Mouse (Mus musculus) bone marrow macrophage, adult 2 months (primary cell): ENCODE data around the gene Mmp27. TPM values are rescaled to one million over a fixed set of nuclear protein-coding genes. Genes with fewer than 3 reads are reported as not detected.

Experiments
- H3K27ac ChIP-seq: 2 replicates; pipeline ENCODE4 v1.5.1; 2012; ENCODE audit warnings: low read depth, low read length; ENCODE audit not compliant: insufficient read depth
- H3K4me1 ChIP-seq: 2 replicates; pipeline ENCODE4 v1.6.1; 2012; ENCODE audit warnings: low read length; ENCODE audit not compliant: control insufficient read depth, insufficient read depth
- H3K4me3 ChIP-seq: 2 replicates; pipeline ENCODE4 v1.5.1; 2012; ENCODE audit warnings: mild to moderate bottlenecking, low read length, moderate library complexity; ENCODE audit not compliant: insufficient read depth
- CTCF ChIP-seq: IDR thresholded peaks from 2 replicates; pipeline ENCODE4 v1.5.1; 2012; ENCODE audit warnings: low read depth, mild to moderate bottlenecking, low read length, moderate library complexity
- POLR2A ChIP-seq: IDR thresholded peaks from 2 replicates; pipeline ENCODE4 v1.6.1; 2012; ENCODE audit warnings: mild to moderate bottlenecking, low read depth, low read length, borderline replicate concordance
- polyA plus RNA-seq: library from polyadenylated mRNA; stranded (reverse); fragments of >200 nt; gene quantifications from 2 replicates; pipeline ENCODE4 v1.2.4, GENCODE M21; 2012; ENCODE audit not compliant: missing spikeins, insufficient read depth, insufficient read length

Gene Mmp27
- polyA plus RNA-seq, 1 experiment = 19.3 TPM

DNA sequence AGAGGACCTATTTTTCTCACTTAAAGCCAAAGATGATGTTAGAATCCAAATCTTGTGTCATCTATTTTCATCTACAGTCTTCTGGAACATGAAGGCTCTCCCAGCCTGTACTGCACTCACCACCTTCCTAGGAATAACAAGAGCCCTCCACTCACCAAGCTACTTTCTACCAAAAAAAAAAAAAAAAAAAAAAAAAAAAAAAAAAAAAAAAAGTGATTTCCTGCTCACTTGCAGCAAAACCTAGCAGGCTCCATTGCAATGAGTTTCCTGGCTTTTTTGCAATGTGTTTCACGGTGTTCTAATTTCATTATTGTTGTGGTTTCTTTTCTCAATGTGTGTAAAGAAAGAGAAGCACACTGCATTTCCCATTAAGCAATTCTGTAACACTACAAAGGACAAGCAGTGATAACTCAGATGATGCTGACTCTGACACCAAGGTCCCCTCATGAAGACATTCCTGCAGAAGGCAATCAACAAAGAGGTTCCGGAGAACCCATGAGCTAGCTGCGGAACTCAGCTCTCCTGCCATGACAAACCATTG, 22.1 kb downstream of the Mmp27 start:
- H3K4me3 ChIP-seq = no peak overlapping the region
- peaks cover 16% of the 10 kb centered on the region for H3K4me1 ChIP-seq
- TF ChIP-seq POLR2A = no peak
- no peak for TF ChIP-seq CTCF
- no peak overlapping the region for H3K27ac ChIP-seq

DNA sequence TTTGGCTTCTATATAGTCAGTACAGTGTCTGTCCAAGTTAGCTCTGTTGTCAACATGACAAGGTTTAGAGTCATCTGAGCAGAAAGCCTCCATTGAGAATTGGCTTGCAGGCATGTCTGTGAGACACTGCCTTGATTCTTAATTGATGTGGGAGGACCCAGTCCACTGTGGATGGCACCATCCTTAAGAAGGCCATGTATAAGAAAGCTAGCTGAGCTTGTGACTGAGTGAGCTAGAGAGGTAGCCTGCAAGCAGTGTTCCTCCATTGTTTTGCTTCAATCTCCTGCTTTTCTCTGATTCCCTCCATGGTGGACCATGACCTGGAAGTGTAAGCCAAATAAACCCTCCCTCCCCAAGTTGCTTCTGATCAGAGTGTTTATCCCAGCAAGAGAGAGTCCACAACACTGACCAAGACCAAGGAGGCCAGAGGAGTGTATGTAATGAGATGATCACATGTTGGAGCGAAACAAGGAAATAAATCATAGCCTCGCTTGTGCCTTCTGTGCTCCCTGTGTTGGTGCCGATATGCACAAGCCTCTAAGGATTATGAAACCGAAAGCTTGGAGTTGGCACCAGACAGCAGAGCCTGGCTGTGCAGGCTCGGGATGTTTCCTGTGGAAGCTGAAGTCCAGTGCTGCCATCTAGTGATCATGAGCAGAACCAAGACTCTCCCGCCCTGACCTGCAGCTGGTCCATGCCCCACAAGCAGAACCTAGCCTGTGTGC, 23.8 kb downstream of the Mmp27 start:
- TF ChIP-seq POLR2A = no peak
- Histone ChIP-seq H3K4me3 (peak overlapping the region; percentile 38), H3K27ac (peak overlapping the region; percentile 80), H3K4me1 (peaks cover 16% of the 10 kb centered on the region)

DNA sequence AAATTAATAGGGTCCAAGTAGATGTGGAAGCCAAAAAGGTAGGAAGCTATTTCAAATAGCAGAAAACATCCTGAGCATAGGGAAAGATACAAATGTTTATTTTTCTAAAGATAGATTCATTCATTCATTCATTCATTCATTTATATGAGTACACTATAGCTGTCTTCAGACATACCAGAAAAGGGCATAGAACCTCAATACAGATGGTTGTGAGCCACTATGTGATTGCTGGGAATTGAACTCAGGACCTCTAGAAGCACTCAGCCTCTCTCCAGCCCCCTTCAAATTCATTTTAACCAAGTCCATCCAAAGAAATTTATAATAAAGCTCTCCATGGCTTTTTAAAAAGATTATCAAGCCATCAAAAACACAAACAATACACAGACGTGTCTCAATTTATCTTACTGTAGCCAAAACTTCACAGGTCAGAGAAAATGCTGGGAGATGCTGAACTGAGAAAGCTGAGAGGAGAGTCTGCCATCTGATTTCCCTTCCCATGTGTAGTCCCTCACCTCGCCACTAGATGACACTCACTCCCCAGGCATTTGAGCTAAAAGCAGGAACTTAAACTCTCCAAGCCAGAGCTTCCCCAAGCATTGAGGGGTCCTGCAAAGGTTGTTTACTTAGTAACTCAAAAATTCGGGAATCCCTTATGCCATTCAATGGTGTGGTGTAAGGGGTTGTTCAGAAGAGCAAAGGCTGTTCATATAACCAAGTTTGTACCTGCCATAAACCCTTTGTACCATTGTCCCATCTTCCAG, 32.0 kb downstream of the Mmp27 start:
- H3K4me3 ChIP-seq = no peak overlapping the region
- TF ChIP-seq POLR2A (no peak), CTCF (peak; percentile 74)
- no peak overlapping the region for H3K27ac ChIP-seq
- H3K4me1 ChIP-seq = no peaks in the 10 kb centered on the region

DNA sequence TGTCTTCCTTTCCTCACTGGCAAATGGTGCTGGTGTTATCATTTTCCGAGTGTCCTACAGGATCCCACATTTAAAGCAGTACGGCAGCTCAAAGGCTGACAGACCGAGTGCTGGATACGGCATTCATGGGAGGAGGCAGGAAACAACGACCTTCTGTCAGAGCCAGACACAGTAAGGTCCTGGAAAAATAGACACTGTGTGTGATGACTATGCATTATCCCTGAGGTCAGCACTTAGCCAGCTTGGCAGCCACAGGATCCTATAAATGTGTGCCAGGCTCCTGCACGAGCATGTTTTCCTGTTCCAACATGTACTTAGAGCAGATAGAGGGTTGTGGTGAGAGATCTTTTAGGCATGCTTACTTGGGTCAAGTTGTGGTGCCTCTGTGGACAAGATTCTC, 32.8 kb downstream of the Mmp27 start:
- Histone ChIP-seq H3K4me1 (no peaks in the 10 kb centered on the region), H3K27ac (no peak overlapping the region), H3K4me3 (no peak overlapping the region)
- TF ChIP-seq CTCF (no peak), POLR2A (no peak)

DNA sequence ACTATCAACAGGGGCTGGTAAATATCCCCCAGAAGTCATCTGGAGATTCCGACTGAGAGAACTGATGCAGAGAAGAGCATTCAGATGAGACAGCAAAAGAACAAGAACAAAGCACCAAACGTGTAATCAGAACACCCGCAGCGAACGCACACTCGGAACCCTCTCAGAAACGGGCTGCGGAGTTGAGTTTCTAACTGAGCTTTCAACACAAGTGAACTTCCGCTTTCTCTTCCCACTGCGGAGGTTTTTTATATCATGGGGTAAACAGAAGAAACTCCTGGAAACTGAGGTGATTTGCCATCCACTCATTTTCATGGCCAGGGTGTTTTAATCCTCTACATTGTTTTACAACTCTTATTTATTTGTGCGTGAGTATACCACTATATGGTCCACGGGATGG, 34.4 kb downstream of the Mmp27 start:
- Histone ChIP-seq H3K4me3 (no peak overlapping the region), H3K4me1 (no peaks in the 10 kb centered on the region), H3K27ac (no peak overlapping the region)
- TF ChIP-seq CTCF = no peak
- no peak for TF ChIP-seq POLR2A

DNA sequence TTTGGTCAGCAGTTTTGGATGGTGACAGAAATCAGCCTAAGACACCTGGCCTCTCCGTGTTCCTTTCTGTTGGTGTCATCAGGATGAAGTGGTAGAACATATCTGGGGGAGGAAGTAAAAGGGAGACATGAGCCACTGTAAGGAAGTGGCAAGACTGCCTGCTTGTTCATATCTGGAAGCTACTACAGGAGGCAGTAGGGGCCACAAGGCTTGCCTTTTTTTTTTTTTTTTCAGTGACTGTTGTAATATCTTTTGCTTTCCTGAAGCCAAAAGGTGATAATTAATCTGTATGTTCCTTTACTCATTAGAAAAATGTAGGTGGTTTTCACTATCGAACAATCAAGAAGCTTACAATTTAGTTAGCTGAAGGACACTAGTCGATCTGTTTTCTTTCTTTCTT, 51.4 kb downstream of the Mmp27 start:
- Histone ChIP-seq H3K4me3 (no peak overlapping the region), H3K4me1 (no peaks in the 10 kb centered on the region), H3K27ac (no peak overlapping the region)
- TF ChIP-seq POLR2A (no peak), CTCF (no peak)

DNA sequence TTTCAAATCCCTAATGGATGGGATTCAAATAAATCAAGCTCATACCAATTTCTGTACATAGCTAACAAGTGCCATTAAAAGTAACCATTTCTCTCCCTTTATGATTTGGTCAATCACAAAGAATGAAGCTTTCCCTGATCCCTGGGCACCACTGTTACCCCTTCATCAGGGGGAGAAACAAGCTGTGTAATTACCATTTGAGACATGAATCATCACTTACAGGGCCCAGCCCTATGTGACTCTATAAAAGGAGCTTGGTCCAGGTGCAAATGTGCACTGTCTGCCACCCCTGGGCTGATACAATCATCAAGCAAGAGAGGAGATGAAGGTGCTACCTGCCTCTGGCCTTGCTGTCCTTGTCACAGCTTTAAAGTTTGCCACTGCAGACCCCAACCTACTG, 56.7 kb downstream of the Mmp27 start, which contains the start of gene Mmp20:
TSS of gene Mmp20 (plus strand) at position 301 of the 400 bp plus-strand sequence.
- TF ChIP-seq CTCF (no peak), POLR2A (no peak)

More for the DNA sequence above, 56.7 kb downstream of the Mmp27 start, which contains the start of gene Mmp20:
- H3K27ac ChIP-seq = no peak within 1 kb of the TSS
- H3K4me3 ChIP-seq = no peak within 1 kb of the TSS
- H3K4me1 ChIP-seq = no peaks in the 10 kb centered on the region

Other genes with a start within 250 kb of the Mmp27 start
- 77.1 and 84.2 TPM in 2 replicates for gene Mmp12, start 227.0 kb upstream of the Mmp27 start, polyA plus RNA-seq
- not detected in 2 replicates for gene Mmp1b, start 183.3 kb upstream of the Mmp27 start, polyA plus RNA-seq
- 0.44 TPM in 1 of 2 replicates, not detected in the other for gene Mmp3, start 125.6 kb upstream of the Mmp27 start, polyA plus RNA-seq
- gene Mmp10, start 69.0 kb upstream of the Mmp27 start, polyA plus RNA-seq = not detected in 2 replicates
- gene Mmp8, start 12.9 kb upstream of the Mmp27 start, polyA plus RNA-seq = 26.7 and 30.4 TPM in 2 replicates
- gene Mmp20, start 56.8 kb downstream of the Mmp27 start, polyA plus RNA-seq = not detected in 2 replicates
- gene Mmp7, start 120.7 kb downstream of the Mmp27 start, polyA plus RNA-seq = not detected in 2 replicates
- 114 and 120 TPM in 2 replicates for gene Tmem123, start 192.6 kb downstream of the Mmp27 start, polyA plus RNA-seq